Mouse (Mus musculus): ENCODE data around the gene Bcl11b.

GRCm38 (mm10) chr12:107918779-107919178 lies 84.6 kb downstream of the Bcl11b start:
- TF ChIP-seq CTCF (IDR thresholded peaks at IDR 0.05; ENCODE audit: extremely low read depth, insufficient read depth, low read length): no peak
- no peak for TF ChIP-seq POLR2A (IDR thresholded peaks at IDR 0.05; ENCODE audit: extremely low read depth, insufficient read depth, low read length)
